Mouse (Mus musculus) liver, embryonic 11.5 days (tissue): ENCODE data around the gene Olfr645. TPM values are rescaled to one million over a fixed set of nuclear protein-coding genes. Genes with fewer than 3 reads are reported as not detected.

Experiments used
- ATAC-seq: fragments of 200-750 bp; cut with Nextera tagmentation; replicated peaks from 2 replicates; pipeline ENCODE4 v1.8.0; 2017; ENCODE audit warnings: moderate number of reproducible peaks, mild to moderate bottlenecking, moderate TSS enrichment, moderate library complexity; ENCODE audit not compliant: low FRiP score
- DNase-seq: peaks from one replicate; pipeline ENCODE4 v3.0.0-alpha.2; 2017; ENCODE audit warnings: low spot score
- H3K27ac ChIP-seq: fragments of 300-500 bp; sonication (generic); 2 replicates; pipeline ENCODE4 v1.5.1; 2014; ENCODE audit warnings: mild to moderate bottlenecking, low read depth, low read length, control low read depth
- H3K27me3 ChIP-seq: fragments of 300-500 bp; sonication (generic); replicated peaks from 2 replicates; pipeline ENCODE4 v1.6.1; 2014; ENCODE audit warnings: low read length, mixed read lengths; ENCODE audit not compliant: control insufficient read depth, insufficient read depth
- H3K36me3 ChIP-seq: fragments of 300-500 bp; sonication (generic); 2 replicates; pipeline ENCODE4 v1.6.1; 2014; ENCODE audit warnings: mild to moderate bottlenecking, low read length, moderate library complexity, mixed read lengths; ENCODE audit not compliant: control insufficient read depth, insufficient read depth
- H3K4me1 ChIP-seq: fragments of 300-500 bp; sonication (generic); replicated peaks from 2 replicates; pipeline ENCODE4 v1.6.1; 2014; ENCODE audit warnings: low read length, mixed read lengths; ENCODE audit not compliant: control insufficient read depth, insufficient read depth
- H3K4me2 ChIP-seq: fragments of 300-500 bp; sonication (generic); 2 replicates; pipeline ENCODE4 v1.6.1; 2014; ENCODE audit warnings: mild to moderate bottlenecking, control low read depth, moderate library complexity
- H3K4me3 ChIP-seq: fragments of 300-500 bp; sonication (generic); 2 replicates; pipeline ENCODE4 v1.5.1; 2014; ENCODE audit warnings: low read depth, low read length, control low read depth
- H3K9ac ChIP-seq: fragments of 300-500 bp; sonication (generic); 2 replicates; pipeline ENCODE4 v1.6.1; 2014; ENCODE audit warnings: low read depth, low read length, control low read depth
- H3K9me3 ChIP-seq: fragments of 300-500 bp; sonication (generic); 2 replicates; pipeline ENCODE4 v1.6.1; 2016; ENCODE audit warnings: low read length, inconsistent platforms, mixed read lengths; ENCODE audit not compliant: control insufficient read depth
- WGBS: fragments of 180-500 bp; shearing (Covaris S2); extraction: QIAGEN DNeasy Blood & Tissue Kit; methylation state at CpG from one replicate; pipeline ENCODE4 v1.1.7; 2014; 5-methylcytosine and 5-hydroxymethylcytosine counted together
- polyA plus RNA-seq: library from polyadenylated mRNA; unstranded; fragments of >200 nt; fragmentation: Nextera tagmentation; extraction: Ambion mirVana; gene quantifications from 2 replicates; pipeline ENCODE4 v1.2.1, GENCODE M21; 2014

Gene Olfr645
- polyA plus RNA-seq, 1 experiment from 2014 or later: not detected

DNA sequence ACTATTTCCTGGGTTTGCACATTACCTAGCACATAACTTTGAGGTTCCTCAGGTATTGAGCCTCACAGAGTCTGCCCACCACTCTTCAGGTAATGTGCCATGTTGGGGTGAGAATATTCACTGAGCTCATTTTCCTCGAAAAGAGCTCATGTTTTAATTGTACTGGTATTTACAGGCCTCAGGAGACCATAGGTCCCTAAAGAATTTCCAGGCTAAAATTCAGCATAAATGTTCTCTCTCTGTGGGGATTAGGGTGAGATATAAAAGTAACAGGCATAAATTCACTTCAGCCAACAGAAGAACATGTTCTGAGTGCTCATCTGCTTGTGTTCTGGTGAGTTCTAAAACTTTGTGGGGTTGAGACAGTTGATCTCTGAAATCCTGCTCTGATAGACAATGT lies 50.1 kb downstream of the Olfr645 start, which contains the start of gene Olfr641:
Gene Olfr641 (plus strand): TSS at position 301 of the 400 bp plus-strand sequence.
- Histone ChIP-seq H3K27me3 (no peaks in the 10 kb centered on the region), H3K36me3 (no peaks in the 10 kb centered on the region), H3K4me1 (no peaks in the 10 kb centered on the region), H3K4me2 (no peak within 1 kb of the TSS), H3K4me3 (no peak within 1 kb of the TSS), H3K27ac (no peak within 1 kb of the TSS), H3K9me3 (no peaks in the 10 kb centered on the region), H3K9ac (no peak within 1 kb of the TSS)
- ATAC-seq (no peak), DNase-seq (no peak)
- 63% methylated on average over 1 of the region's 1 CpGs for WGBS

Other genes with a start within 250 kb of the Olfr645 start
- gene Hbb-bh2, start 244.9 kb downstream of the Olfr645 start, polyA plus RNA-seq: not detected in 2 replicates
- 4,066 and 4,428 TPM in 2 replicates for gene Hbb-bh1, start 242.3 kb downstream of the Olfr645 start, polyA plus RNA-seq
- 15,021 and 16,786 TPM in 2 replicates for gene Hbb-y, start 232.2 kb downstream of the Olfr645 start, polyA plus RNA-seq
- not detected in 2 replicates for gene Olfr66, start 199.2 kb downstream of the Olfr645 start, polyA plus RNA-seq
- gene Olfr64, start 191.0 kb downstream of the Olfr645 start, polyA plus RNA-seq: not detected in 2 replicates
- gene Olfr65, start 182.0 kb downstream of the Olfr645 start, polyA plus RNA-seq: not detected in 2 replicates
- not detected in 2 replicates for gene Olfr631, start 156.6 kb downstream of the Olfr645 start, polyA plus RNA-seq
- gene Olfr632, start 151.1 kb downstream of the Olfr645 start, polyA plus RNA-seq: 0.12 TPM in 1 of 2 replicates, not detected in the other
- not detected in 2 replicates for gene Olfr633, start 141.0 kb downstream of the Olfr645 start, polyA plus RNA-seq
- not detected in 2 replicates for gene Olfr635, start 114.3 kb downstream of the Olfr645 start, polyA plus RNA-seq
- gene Olfr638, start 86.7 kb downstream of the Olfr645 start, polyA plus RNA-seq: not detected in 2 replicates
- gene Olfr639, start 68.2 kb downstream of the Olfr645 start, polyA plus RNA-seq: not detected in 2 replicates
- gene Olfr640, start 59.9 kb downstream of the Olfr645 start, polyA plus RNA-seq: not detected in 2 replicates
- gene Olfr641, start 50.0 kb downstream of the Olfr645 start, polyA plus RNA-seq: not detected in 2 replicates
- not detected in 2 replicates for gene Olfr642, start 32.8 kb downstream of the Olfr645 start, polyA plus RNA-seq
- gene 4930516K23Rik, start 24.0 kb downstream of the Olfr645 start, polyA plus RNA-seq: not detected in 2 replicates
- gene Olfr644, start 13.6 kb downstream of the Olfr645 start, polyA plus RNA-seq: not detected in 2 replicates
- not detected in 2 replicates for gene Olfr646, start 19.4 kb upstream of the Olfr645 start, polyA plus RNA-seq
- not detected in 2 replicates for gene Ubqln5, start 44.4 kb upstream of the Olfr645 start, polyA plus RNA-seq
- not detected in 2 replicates for gene Olfr643, start 51.9 kb upstream of the Olfr645 start, polyA plus RNA-seq
- not detected in 2 replicates for gene Ubqln3, start 57.8 kb upstream of the Olfr645 start, polyA plus RNA-seq
- gene Ubqlnl, start 65.1 kb upstream of the Olfr645 start, polyA plus RNA-seq: not detected in 2 replicates
- gene Olfm5, start 79.4 kb upstream of the Olfr645 start, polyA plus RNA-seq: not detected in 2 replicates
- gene Olfr648, start 97.9 kb upstream of the Olfr645 start, polyA plus RNA-seq: 0.08 and 0.19 TPM in 2 replicates
- gene Olfr649, start 110.5 kb upstream of the Olfr645 start, polyA plus RNA-seq: not detected in 2 replicates
- gene Trim6, start 133.3 kb upstream of the Olfr645 start, polyA plus RNA-seq: 3.6 and 4.2 TPM in 2 replicates
- gene Trim34a, start 159.0 kb upstream of the Olfr645 start, polyA plus RNA-seq: 1.4 and 2.1 TPM in 2 replicates
- 0.47 and 0.52 TPM in 2 replicates for gene Trim5, start 202.6 kb upstream of the Olfr645 start, polyA plus RNA-seq
- gene Trim12a, start 230.0 kb upstream of the Olfr645 start, polyA plus RNA-seq: 3.8 and 5.7 TPM in 2 replicates
- 0.15 TPM in 1 of 2 replicates, not detected in the other for gene Trim34b, start 244.0 kb upstream of the Olfr645 start, polyA plus RNA-seq